Mouse (Mus musculus): ENCODE measurements at regions not wholly inside any gene's neighbourhood (a gene's known extent, or its start where the extent isn't known, plus 50 kb on each side); places are given as distances from the start of the nearest gene placed in this dataset.

DNA sequence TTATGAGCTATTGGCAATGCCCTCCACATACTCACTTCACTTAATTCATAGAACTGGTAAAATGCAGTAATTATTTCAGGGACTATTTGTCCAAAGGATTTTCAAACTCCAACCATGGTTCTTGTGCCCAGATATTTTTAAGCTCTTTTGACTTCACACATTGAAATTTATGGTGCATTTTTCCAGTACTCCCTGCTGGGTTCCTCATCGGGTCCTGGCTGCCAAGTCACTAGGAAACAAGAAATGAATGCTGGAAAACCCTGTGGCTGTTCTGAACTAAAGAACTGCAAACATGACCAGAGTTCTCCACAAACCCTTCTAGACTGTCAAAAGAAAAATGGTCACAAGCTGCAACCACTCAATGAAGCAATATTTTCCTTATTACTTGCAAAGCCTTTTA is 221.6 kb upstream of the Zic4 start:
- TF ChIP-seq POLR2A (IDR thresholded peaks at IDR 0.05; ENCODE audit: insufficient read length, low read depth) (no peak), MAX (IDR thresholded peaks at IDR 0.05; ENCODE audit: low read depth) (no peak), TCF12 (IDR thresholded peaks at IDR 0.05; ENCODE audit: insufficient read depth, poor library complexity, severe bottlenecking) (no peak), E2F4 (IDR thresholded peaks at IDR 0.05; ENCODE audit: insufficient read depth) (no peak)
